ENCODE assay signal across 9 mouse cellular contexts in genomic region chr7:70279927-70280642, GRCm38 (mm10).
DNase-seq lines count a peak whose midpoint lies in the region; ATAC-seq lines count a peak whose summit lies in the region.
"Had no signal": no experiment of that assay in that cellular context is flagged by ENCODE, and none has a peak within 500 bp of the region (broad histone marks: within the 10 kb centered on the region; RNA-seq: fewer than 3 reads in every experiment).

No protein-coding gene starts in this region.

- under 1% methylated on average over 31 of the region's 31 CpGs for WGBS in heart, embryonic 12.5 days
- WGBS in embryonic facial prominence, embryonic 11.5 days, result under 1% methylated on average over 31 of the region's 31 CpGs
- 2% methylated on average over 31 of the region's 31 CpGs for WGBS in intestine, embryonic 14.5 days
- WGBS in midbrain, embryonic 16.5 days, result under 1% methylated on average over 31 of the region's 31 CpGs

- peaks cover 15% of the 10 kb centered on the region for H3K4me1 ChIP-seq in heart, embryonic 12.5 days (replicated peaks)
- H3K4me1 ChIP-seq in embryonic facial prominence, embryonic 11.5 days (ENCODE audit: control insufficient read depth, insufficient read depth, low read length), result peaks cover 3% of the 10 kb centered on the region; the same call in 1 of the 2 replicates
- 0 out of 2 replicates have a peak, but pooled peaks cover 7% of the 10 kb centered on the region for H3K4me1 ChIP-seq in intestine, embryonic 14.5 days (replicated peaks; ENCODE audit: control insufficient read depth, insufficient read depth, low read length)
- H3K4me1 ChIP-seq in midbrain, embryonic 16.5 days (ENCODE audit: control insufficient read depth, insufficient read depth, low read length), result peaks cover 9% of the 10 kb centered on the region; the same call in 1 of the 2 replicates

- peak overlapping the region; percentile 68 for H3K4me2 ChIP-seq in heart, embryonic 12.5 days
- H3K4me2 ChIP-seq in embryonic facial prominence, embryonic 11.5 days (ENCODE audit: low read depth, low read length), result peak overlapping the region; percentile 49
- H3K4me2 ChIP-seq in intestine, embryonic 14.5 days (ENCODE audit: low read length), result peak overlapping the region; percentile 42
- peak overlapping the region; percentile 47 for H3K4me2 ChIP-seq in midbrain, embryonic 16.5 days (ENCODE audit: low read length)

- H3K9me3 ChIP-seq in heart, embryonic 12.5 days (replicated peaks), result 0 out of 2 replicates have a peak, but pooled peaks cover 3% of the 10 kb centered on the region
- no peaks in the 10 kb centered on the region for H3K9me3 ChIP-seq in embryonic facial prominence, embryonic 11.5 days (replicated peaks; ENCODE audit: control insufficient read depth, low read length)
- H3K9me3 ChIP-seq in intestine, embryonic 14.5 days (ENCODE audit: control insufficient read depth, low read length), result no peaks in the 10 kb centered on the region
- no peaks in the 10 kb centered on the region for H3K9me3 ChIP-seq in midbrain, embryonic 16.5 days (replicated peaks; ENCODE audit: control insufficient read depth, low read length, poor library complexity, severe bottlenecking)

- no peak overlapping the region for H3K9ac ChIP-seq in heart, embryonic 12.5 days
- H3K9ac ChIP-seq in embryonic facial prominence, embryonic 11.5 days (replicated peaks; ENCODE audit: low read length), result peak overlapping the region; percentile 25; the same call in 1 of the 2 replicates
- H3K9ac ChIP-seq in intestine, embryonic 14.5 days (ENCODE audit: low read length), result no peak overlapping the region
- 0 out of 2 replicates have a peak overlapping the region, but pooled peaks have one; percentile 14 for H3K9ac ChIP-seq in midbrain, embryonic 16.5 days (ENCODE audit: low read depth, low read length)

- no peak overlapping the region for H3K27ac ChIP-seq in heart, embryonic 12.5 days (ENCODE audit: poor library complexity, severe bottlenecking)
- no peak overlapping the region for H3K27ac ChIP-seq in embryonic facial prominence, embryonic 11.5 days (replicated peaks; ENCODE audit: low read depth, low read length)
- no peak overlapping the region for H3K27ac ChIP-seq in intestine, embryonic 14.5 days (ENCODE audit: low read depth)
- H3K27ac ChIP-seq in midbrain, embryonic 16.5 days (ENCODE audit: low read length), result no peak overlapping the region

- peak overlapping the region; percentile 40 for H3K4me3 ChIP-seq in heart, embryonic 12.5 days
- H3K4me3 ChIP-seq in embryonic facial prominence, embryonic 11.5 days (ENCODE audit: low read depth, low read length), result peak overlapping the region; percentile 19
- peak overlapping the region; percentile 19 for H3K4me3 ChIP-seq in intestine, embryonic 14.5 days (ENCODE audit: low read depth, low read length)
- H3K4me3 ChIP-seq in midbrain, embryonic 16.5 days (ENCODE audit: low read depth, low read length), result peak overlapping the region; percentile 19

- DNase-seq in heart, postnatal 4 days, result no peak
- DNase-seq in embryonic facial prominence, embryonic 11.5 days (ENCODE audit: low spot score), result no peak
- DNase-seq in intestine, embryonic 14.5 days (ENCODE audit: low spot score), result peak; percentile 73
- DNase-seq in thymus, postnatal 36 days, result no peak
- no peak for DNase-seq in spleen, postnatal 4 days (ENCODE audit: low spot score in 2 of 2)
- no peak for DNase-seq in testis, postnatal 10 days (ENCODE audit: low spot score)

- H3K27me3 ChIP-seq in heart, embryonic 12.5 days (replicated peaks), result peaks cover 67% of the 10 kb centered on the region
- H3K27me3 ChIP-seq in embryonic facial prominence, embryonic 11.5 days (ENCODE audit: control insufficient read depth, insufficient read depth, low read length), result peaks cover 38% of the 10 kb centered on the region
- H3K27me3 ChIP-seq in intestine, embryonic 14.5 days (replicated peaks; ENCODE audit: control insufficient read depth, insufficient read depth, low read length), result peaks cover 82% of the 10 kb centered on the region
- peaks cover 45% of the 10 kb centered on the region for H3K27me3 ChIP-seq in midbrain, embryonic 16.5 days (ENCODE audit: control insufficient read depth, insufficient read depth, low read depth, low read length)

- ATAC-seq in heart, embryonic 12.5 days (ENCODE audit: insufficient number of reproducible peaks, low FRiP score), result no peak
- no peak for ATAC-seq in embryonic facial prominence, embryonic 11.5 days (replicated peaks; ENCODE audit: insufficient number of reproducible peaks, low FRiP score, low TSS enrichment, low read depth)
- no peak for ATAC-seq in intestine, embryonic 14.5 days (replicated peaks; ENCODE audit: low FRiP score, low TSS enrichment, low read depth)
- no peak for ATAC-seq in midbrain, embryonic 16.5 days

- H3K36me3 ChIP-seq in heart, embryonic 12.5 days, result no peaks in the 10 kb centered on the region
- no peaks in the 10 kb centered on the region for H3K36me3 ChIP-seq in embryonic facial prominence, embryonic 11.5 days (replicated peaks; ENCODE audit: control insufficient read depth, insufficient read depth, low read depth, low read length)
- H3K36me3 ChIP-seq in intestine, embryonic 14.5 days (ENCODE audit: control insufficient read depth, insufficient read depth, low read length), result no peaks in the 10 kb centered on the region
- H3K36me3 ChIP-seq in midbrain, embryonic 16.5 days (ENCODE audit: control insufficient read depth, insufficient read depth, low read length), result no peaks in the 10 kb centered on the region
- H3K36me3 ChIP-seq: G1E had no signal

Comparison
In these comparisons a context has a peak if more than half of its experiments do, and no peak if none do; other contexts are left out.
1. H3K9ac ChIP-seq: peak in embryonic facial prominence, embryonic 11.5 days (single experiment) and midbrain, embryonic 16.5 days (single experiment); none in heart, embryonic 12.5 days (single experiment) and intestine, embryonic 14.5 days (single experiment).
2. Peak in every context shown above with its lines, with median percentiles within 50 percentile points of each other: H3K4me2 ChIP-seq and H3K4me3 ChIP-seq.